Mouse (Mus musculus) c-Kit-positive CD71-positive TER-119-negative erythroid progenitor cells, embryonic 14.5 days (primary cell): Measurements from ENCODE around the gene Flnb.

Experiments
- DNase-seq: peaks from one replicate; pipeline ENCODE4 v3.0.0-alpha.2; 2013; ENCODE audit warnings: low read depth

Flnb gene

GRCm38 (mm10) chr14:7900481-7901049 is 82.8 kb downstream of the Flnb start:
- DNase-seq: no peak

- DNase-seq: no peak
These were observed 83.9 kb downstream of the Flnb start for GRCm38 (mm10) chr14:7901484-7902240.

GRCm38 (mm10) chr14:7907058-7907457 is 89.3 kb downstream of the Flnb start:
- DNase-seq: no peak

GRCm38 (mm10) chr14:7909472-7909871 is 91.7 kb downstream of the Flnb start:
- no peak for DNase-seq

- DNase-seq: no peak
These were observed 96.1 kb downstream of the Flnb start for GRCm38 (mm10) chr14:7913842-7914241.

- no peak for DNase-seq
These were observed 96.7 kb downstream of the Flnb start for GRCm38 (mm10) chr14:7914461-7914860.

- DNase-seq: no peak
These were observed 100.6 kb downstream of the Flnb start for GRCm38 (mm10) chr14:7918150-7918991.

GRCm38 (mm10) chr14:7919309-7919708 is 101.6 kb downstream of the Flnb start:
- no peak for DNase-seq

- DNase-seq: no peak
These were observed 102.2 kb downstream of the Flnb start for GRCm38 (mm10) chr14:7919921-7920320.

- no peak for DNase-seq
These were observed 103.7 kb downstream of the Flnb start for GRCm38 (mm10) chr14:7921459-7921858.

GRCm38 (mm10) chr14:7923635-7924034 is 105.9 kb downstream of the Flnb start:
- DNase-seq: no peak

- DNase-seq: no peak
These were observed 110.6 kb downstream of the Flnb start for GRCm38 (mm10) chr14:7928362-7928761.

- DNase-seq: no peak
These were observed 111.3 kb downstream of the Flnb start for GRCm38 (mm10) chr14:7929029-7929428.

GRCm38 (mm10) chr14:7932151-7932550 is 114.4 kb downstream of the Flnb start:
- no peak for DNase-seq

GRCm38 (mm10) chr14:7934166-7934565 is 116.4 kb downstream of the Flnb start:
- no peak for DNase-seq

GRCm38 (mm10) chr14:7937052-7937630 is 119.4 kb downstream of the Flnb start:
- DNase-seq: no peak

GRCm38 (mm10) chr14:7938809-7939784 is 121.3 kb downstream of the Flnb start:
- DNase-seq: no peak

- no peak for DNase-seq
These were observed 123.7 kb downstream of the Flnb start for GRCm38 (mm10) chr14:7941413-7941812.

GRCm38 (mm10) chr14:7943101-7943800 is 125.5 kb downstream of the Flnb start:
- no peak for DNase-seq

GRCm38 (mm10) chr14:7943801-7944135 is 126.0 kb downstream of the Flnb start:
- no peak for DNase-seq
